ENCODE assay signal across 9 mouse cellular contexts in the genomic region with DNA sequence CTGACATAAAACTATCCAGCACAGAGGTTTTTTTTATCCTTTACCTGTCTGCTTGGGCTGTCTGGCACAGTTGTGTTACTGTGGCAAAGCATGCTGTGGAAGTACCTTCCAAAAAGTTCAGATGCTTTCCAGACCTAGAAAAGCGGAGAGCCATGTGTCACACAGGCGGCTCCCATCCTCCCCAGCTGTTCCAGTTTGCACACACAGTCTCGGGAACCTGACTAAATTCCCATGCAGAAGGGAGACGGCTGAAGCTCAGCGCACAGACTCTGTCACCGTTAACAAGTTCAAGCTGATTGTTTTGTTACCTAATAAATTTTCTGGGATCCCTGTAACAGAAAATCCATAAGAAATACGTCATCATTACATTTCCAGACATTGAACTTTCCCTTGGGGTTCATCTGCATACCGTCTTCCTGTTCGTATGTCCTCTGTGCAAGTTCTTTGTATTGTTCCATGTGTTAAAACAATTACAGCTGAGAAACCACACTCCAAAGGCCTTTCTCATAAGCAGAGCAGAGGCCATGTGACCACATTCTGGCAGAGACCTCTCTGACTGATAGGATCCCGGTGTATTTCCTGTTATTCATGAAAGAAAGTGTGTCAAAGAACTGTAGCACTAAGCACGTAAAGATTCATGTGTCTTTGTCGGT.
A peak's percentile ranks its signal among the peaks of the same experiment; 100 is the strongest.
DNase-seq lines count a peak whose midpoint lies in the region; ATAC-seq and TF ChIP-seq lines count a peak whose summit lies in the region.
"Had no signal": no experiment of that assay in that cellular context is flagged by ENCODE, and none has a peak within 500 bp of the region (broad histone marks: within the 10 kb centered on the region; RNA-seq: fewer than 3 reads in every experiment).

No protein-coding gene starts in this region.

- no peak overlapping the region for H3ac ChIP-seq in C2C12 (ENCODE audit: control insufficient read depth, insufficient read length, low read depth)

- no peaks in the 10 kb centered on the region for H3K79me2 ChIP-seq in C2C12 (ENCODE audit: control insufficient read depth, insufficient read depth)

- no peak overlapping the region for H3K4me3 ChIP-seq in forebrain, postnatal 0 days (ENCODE audit: low read depth, low read length)
- no peak overlapping the region for H3K4me3 ChIP-seq in forebrain, embryonic 15.5 days
- no peak overlapping the region for H3K4me3 ChIP-seq in C2C12 (ENCODE audit: insufficient read depth, poor library complexity, severe bottlenecking)
- no peak overlapping the region for H3K4me3 ChIP-seq in limb, embryonic 12.5 days (replicated peaks)
- H3K4me3 ChIP-seq: megakaryocyte, embryonic 14.5 days had no signal

- no peaks in the 10 kb centered on the region; the same call in 1 of the 2 replicates for H3K4me1 ChIP-seq in forebrain, postnatal 0 days (ENCODE audit: insufficient read depth)
- H3K4me1 ChIP-seq in forebrain, embryonic 15.5 days = peaks cover 4% of the 10 kb centered on the region; the same call in 1 of the 2 replicates
- H3K4me1 ChIP-seq in limb, embryonic 12.5 days (replicated peaks) = peaks cover 32% of the 10 kb centered on the region

- H3K27ac ChIP-seq in forebrain, postnatal 0 days (ENCODE audit: low read depth, low read length) = no peak overlapping the region
- no peak overlapping the region for H3K27ac ChIP-seq in forebrain, embryonic 15.5 days (replicated peaks)
- peak overlapping the region; percentile 78 for H3K27ac ChIP-seq in limb, embryonic 12.5 days

- peak; percentile 41 for DNase-seq in forebrain, postnatal 0 days
- DNase-seq in forelimb bud, embryonic 11.5 days (ENCODE audit: low read depth, low spot score) = peak; percentile 76
- no peak for DNase-seq in right cerebral cortex, postnatal 36 days (ENCODE audit: low spot score in 2 of 2)
- no peak for DNase-seq in frontal cortex, postnatal 10 days (ENCODE audit: low spot score in 2 of 2)

- no peaks in the 10 kb centered on the region for H3K27me3 ChIP-seq in forebrain, postnatal 0 days (ENCODE audit: insufficient read depth, low read length)
- no peaks in the 10 kb centered on the region for H3K27me3 ChIP-seq in forebrain, embryonic 15.5 days
- H3K27me3 ChIP-seq in C2C12 (ENCODE audit: control insufficient read depth, insufficient read depth, insufficient read length) = no peaks in the 10 kb centered on the region
- H3K27me3 ChIP-seq in limb, embryonic 12.5 days = no peaks in the 10 kb centered on the region
- H3K27me3 ChIP-seq: megakaryocyte, embryonic 14.5 days had no signal

- no peaks in the 10 kb centered on the region for H3K9me3 ChIP-seq in forebrain, postnatal 0 days (ENCODE audit: low read length)
- H3K9me3 ChIP-seq in forebrain, embryonic 15.5 days = no peaks in the 10 kb centered on the region
- peaks cover 7% of the 10 kb centered on the region; the same call in 1 of the 2 replicates for H3K9me3 ChIP-seq in limb, embryonic 12.5 days

- WGBS in forebrain, postnatal 0 days = 49% methylated on average over 12 of the region's 12 CpGs
- WGBS in forebrain, embryonic 15.5 days = 63% methylated on average over 12 of the region's 12 CpGs
- 30% methylated on average over 12 of the region's 12 CpGs for WGBS in limb, embryonic 12.5 days

- H3K36me3 ChIP-seq in forebrain, postnatal 0 days (ENCODE audit: insufficient read depth) = peaks cover 5% of the 10 kb centered on the region; the same call in 1 of the 2 replicates
- no peaks in the 10 kb centered on the region for H3K36me3 ChIP-seq in forebrain, embryonic 15.5 days
- H3K36me3 ChIP-seq in C2C12 (ENCODE audit: control insufficient read depth, insufficient read depth) = peaks cover 1% of the 10 kb centered on the region
- peaks cover 12% of the 10 kb centered on the region; the same call in 1 of the 2 replicates for H3K36me3 ChIP-seq in limb, embryonic 12.5 days

- H3K4me2 ChIP-seq in forebrain, postnatal 0 days (ENCODE audit: low read depth) = no peak overlapping the region
- H3K4me2 ChIP-seq in forebrain, embryonic 15.5 days (replicated peaks) = no peak overlapping the region
- H3K4me2 ChIP-seq in limb, embryonic 12.5 days = no peak overlapping the region

- no peaks in the 10 kb centered on the region for H3K79me3 ChIP-seq in C2C12 (ENCODE audit: low read depth)

- H3K9ac ChIP-seq in forebrain, postnatal 0 days = no peak overlapping the region
- no peak overlapping the region for H3K9ac ChIP-seq in forebrain, embryonic 15.5 days (replicated peaks)
- H3K9ac ChIP-seq in limb, embryonic 12.5 days (replicated peaks) = no peak overlapping the region

- TF ChIP-seq CTCF in forebrain, postnatal 0 days (IDR thresholded peaks at IDR 0.05; ENCODE audit: low read depth) = no peak
- TF ChIP-seq CTCF in C2C12 (IDR thresholded peaks at IDR 0.05; ENCODE audit: control insufficient read depth, insufficient read depth, insufficient read length) = no peak

- peak; percentile 53 for ATAC-seq in forebrain, postnatal 0 days
- no peak for ATAC-seq in forebrain, embryonic 15.5 days (replicated peaks)
- ATAC-seq in limb, embryonic 12.5 days (ENCODE audit: insufficient number of reproducible peaks, insufficient read depth, low FRiP score, low TSS enrichment, low read depth) = peak; percentile 90
- no peak for ATAC-seq in cerebellum, adult (ENCODE audit: insufficient number of reproducible peaks, low FRiP score, low TSS enrichment)

TF ChIP-seq in C2C12, 6 proteins besides CTCF, POLR2A, EP300 and RAD21:
- no peak for TF ChIP-seq MYOD1 (IDR thresholded peaks at IDR 0.05; ENCODE audit: control insufficient read depth, insufficient read length, low read depth)
- peak; percentile 73 for TF ChIP-seq USF1 (IDR thresholded peaks at IDR 0.05; ENCODE audit: low read depth)

Comparison
In these comparisons a context has a peak if more than half of its experiments do, and no peak if none do; other contexts are left out.
1. ATAC-seq: peak in forebrain, postnatal 0 days (single experiment) and limb, embryonic 12.5 days (single experiment); none in forebrain, embryonic 15.5 days (single experiment) and cerebellum, adult (single experiment).
2. DNase-seq: peak in forebrain, postnatal 0 days (single experiment) and forelimb bud, embryonic 11.5 days (single experiment); none in right cerebral cortex, postnatal 36 days (0 of 2) and frontal cortex, postnatal 10 days (0 of 2).